Mouse (Mus musculus) MEL (cell line): ENCODE data around the gene Gm26727. TPM values are rescaled to one million over a fixed set of nuclear protein-coding genes. Genes with fewer than 3 reads are reported as not detected.
"Not testable (repeated sequence)": the region's sequence is repeated elsewhere in the genome, so short reads cannot be mapped to it uniquely, and the experiment has no call there.

Source experiments
- DNase-seq: peaks from one replicate; pipeline ENCODE4 v3.0.0; 2011; ENCODE audit warnings: low read depth, low spot score
- H3K27ac ChIP-seq: 2 replicates; pipeline ENCODE4 v1.5.1; 2012; ENCODE audit warnings: low read depth, mild to moderate bottlenecking, control low read depth, low read length, moderate library complexity; ENCODE audit not compliant: control insufficient read depth
- H3K27me3 ChIP-seq, 2 experiments: fragments of 150-350 bp in 1 of 2; sonication (generic) in 1 of 2; 2 replicates each; pipeline ENCODE4 v1.6.1; 2012; ENCODE audit warnings: low read length in 2 of 2, mild to moderate bottlenecking in 2 of 2, improper control_type of control experiment in 1 of 2, moderate library complexity in 1 of 2; ENCODE audit not compliant: insufficient read depth in 2 of 2, control insufficient read depth in 1 of 2
- H3K36me3 ChIP-seq, 2 experiments: 2 replicates each; pipeline ENCODE4 v1.6.1; 2012 to 2014; ENCODE audit warnings: low read length in 2 of 2, improper control_type of control experiment in 1 of 2, inconsistent platforms in 1 of 2, mild to moderate bottlenecking in 1 of 2; ENCODE audit not compliant: insufficient read depth in 2 of 2, control insufficient read depth in 1 of 2
- H3K4me1 ChIP-seq, 2 experiments: fragments of 150-350 bp in 1 of 2; sonication (generic) in 1 of 2; 2 replicates each; pipeline ENCODE4 v1.6.1; 2012; ENCODE audit warnings: low read length in 2 of 2, improper control_type of control experiment in 1 of 2, mild to moderate bottlenecking in 1 of 2; ENCODE audit not compliant: insufficient read depth in 2 of 2, control insufficient read depth in 1 of 2
- H3K4me3 ChIP-seq, 2 experiments: fragments of 150-350 bp in 1 of 2; sonication (generic) in 1 of 2; 2 replicates each; pipeline ENCODE4 v1.5.1; 2012; ENCODE audit warnings: low read depth in 2 of 2, low read length in 2 of 2, mild to moderate bottlenecking in 2 of 2, moderate library complexity in 2 of 2, control low read depth in 1 of 2, improper control_type of control experiment in 1 of 2; ENCODE audit not compliant: control insufficient read depth in 1 of 2, insufficient read depth in 1 of 2
- H3K79me2 ChIP-seq: 2 replicates; pipeline ENCODE4 v1.6.1; 2012; ENCODE audit warnings: mild to moderate bottlenecking, low read length, moderate library complexity; ENCODE audit not compliant: control insufficient read depth, poor library complexity, insufficient read depth
- H3K9ac ChIP-seq: 2 replicates; pipeline ENCODE4 v1.6.1; 2012; ENCODE audit warnings: low read depth, mild to moderate bottlenecking, control low read depth, low read length, moderate library complexity; ENCODE audit not compliant: control insufficient read depth, poor library complexity, severe bottlenecking
- H3K9me3 ChIP-seq: fragments of 150-350 bp; sonication (generic); replicated peaks from 2 replicates; pipeline ENCODE4 v1.6.1; 2012; ENCODE audit warnings: mild to moderate bottlenecking, low read length, improper control_type of control experiment, moderate library complexity; ENCODE audit not compliant: insufficient read depth
- BHLHE40 ChIP-seq: IDR thresholded peaks from 2 replicates; pipeline ENCODE4 v1.6.1; 2012; ENCODE audit warnings: low read depth, mild to moderate bottlenecking, inconsistent platforms, low read length, improper control_type of control experiment, borderline replicate concordance
- CHD1 ChIP-seq: IDR thresholded peaks from 2 replicates; pipeline ENCODE4 v1.6.1; 2012; ENCODE audit warnings: low read depth, mild to moderate bottlenecking, inconsistent platforms, low read length, improper control_type of control experiment
- CTCF ChIP-seq, 3 experiments: IDR thresholded peaks in 2 of 3; conservative IDR thresholded peaks in 1 of 3; 2 replicates each; pipeline ENCODE4 v1.5.1; 2011 to 2012; ENCODE audit warnings: low read length in 3 of 3, low read depth in 2 of 3, mild to moderate bottlenecking in 2 of 3, improper control_type of control experiment in 1 of 3, inconsistent platforms in 1 of 3, mixed read lengths in 1 of 3, moderate library complexity in 1 of 3; ENCODE audit not compliant: control insufficient read depth in 1 of 3, insufficient read depth in 1 of 3, poor library complexity in 1 of 3, severe bottlenecking in 1 of 3
- E2F4 ChIP-seq: IDR thresholded peaks from 2 replicates; pipeline ENCODE4 v1.6.1; 2011; ENCODE audit warnings: low read depth, low read length, improper control_type of control experiment, borderline replicate concordance
- ELF1 ChIP-seq: IDR thresholded peaks from 2 replicates; pipeline ENCODE4 v1.6.1; 2014; ENCODE audit warnings: low read depth, mild to moderate bottlenecking, inconsistent platforms, low read length, improper control_type of control experiment, moderate library complexity
- GABPA ChIP-seq: IDR thresholded peaks from 2 replicates; pipeline ENCODE4 v1.6.1; 2012; ENCODE audit warnings: low read depth, mild to moderate bottlenecking, inconsistent platforms, low read length, improper control_type of control experiment, moderate library complexity
- JUND ChIP-seq: IDR thresholded peaks from 2 replicates; pipeline ENCODE4 v1.6.1; 2011; ENCODE audit warnings: low read depth, mild to moderate bottlenecking, improper control_type of control experiment, low read length
- KAT2A ChIP-seq: conservative IDR thresholded peaks from 2 replicates; pipeline ENCODE4 v1.6.1; 2012; ENCODE audit warnings: low read depth, low read length, improper control_type of control experiment, inconsistent platforms
- MAFK ChIP-seq: IDR thresholded peaks from 2 replicates; pipeline ENCODE4 v1.6.1; 2011; ENCODE audit warnings: low read depth, mild to moderate bottlenecking, low read length, improper control_type of control experiment, borderline replicate concordance
- MAX ChIP-seq: IDR thresholded peaks from 2 replicates; pipeline ENCODE4 v1.6.1; 2011; ENCODE audit warnings: low read length, improper control_type of control experiment
- MAZ ChIP-seq: IDR thresholded peaks from 2 replicates; pipeline ENCODE4 v1.6.1; 2012; ENCODE audit warnings: low read depth, mild to moderate bottlenecking, inconsistent platforms, low read length, improper control_type of control experiment
- MEF2A ChIP-seq: IDR thresholded peaks from 2 replicates; pipeline ENCODE4 v1.6.1; 2014; ENCODE audit warnings: low read depth, mild to moderate bottlenecking, inconsistent platforms, low read length, improper control_type of control experiment; ENCODE audit not compliant: poor library complexity, insufficient replicate concordance, severe bottlenecking; ENCODE audit errors: extremely low read depth
- MYB ChIP-seq: IDR thresholded peaks from 2 replicates; pipeline ENCODE4 v1.6.1; 2011; ENCODE audit warnings: mild to moderate bottlenecking, low read depth, low read length, improper control_type of control experiment
- NELFE ChIP-seq: IDR thresholded peaks from 2 replicates; pipeline ENCODE4 v1.6.1; 2011; ENCODE audit warnings: low read depth, low read length, improper control_type of control experiment
- POLR2A ChIP-seq, 2 experiments: IDR thresholded peaks; 2 replicates each; pipeline ENCODE4 v1.6.1; 2011 to 2012; ENCODE audit warnings: low read length in 2 of 2, mild to moderate bottlenecking in 2 of 2, control low read depth in 1 of 2, improper control_type of control experiment in 1 of 2, low read depth in 1 of 2, moderate library complexity in 1 of 2; ENCODE audit not compliant: control insufficient read depth in 1 of 2, insufficient read depth in 1 of 2, poor library complexity in 1 of 2
- POLR2AphosphoS2 ChIP-seq: IDR thresholded peaks from 2 replicates; pipeline ENCODE4 v1.6.1; 2011; ENCODE audit warnings: low read length, improper control_type of control experiment
- POLR2AphosphoS5 ChIP-seq: IDR thresholded peaks from 2 replicates; pipeline ENCODE4 v1.6.1; 2012; ENCODE audit warnings: low read depth, borderline replicate concordance, mild to moderate bottlenecking, inconsistent platforms, low read length, moderate library complexity, mixed read lengths
- RAD21 ChIP-seq: IDR thresholded peaks from 2 replicates; pipeline ENCODE4 v1.6.1; 2011; ENCODE audit warnings: mild to moderate bottlenecking, low read depth, low read length, improper control_type of control experiment
- RCOR1 ChIP-seq: IDR thresholded peaks from 2 replicates; pipeline ENCODE4 v1.6.1; 2012; ENCODE audit warnings: low read depth, mild to moderate bottlenecking, inconsistent platforms, low read length, improper control_type of control experiment
- SIN3A ChIP-seq: IDR thresholded peaks from 2 replicates; pipeline ENCODE4 v1.6.1; 2012; ENCODE audit warnings: low read length, improper control_type of control experiment, inconsistent platforms
- SMC3 ChIP-seq: IDR thresholded peaks from 2 replicates; pipeline ENCODE4 v1.6.1; 2011; ENCODE audit warnings: low read depth, low read length, improper control_type of control experiment
- TBP ChIP-seq: IDR thresholded peaks from 2 replicates; pipeline ENCODE4 v1.8.0; 2011; ENCODE audit warnings: low read depth, low read length, improper control_type of control experiment
- UBTF ChIP-seq: IDR thresholded peaks from 2 replicates; pipeline ENCODE4 v1.6.1; 2012; ENCODE audit warnings: low read depth, mild to moderate bottlenecking, inconsistent platforms, low read length, improper control_type of control experiment, moderate library complexity, borderline replicate concordance; ENCODE audit not compliant: insufficient read depth
- ZC3H11A ChIP-seq: IDR thresholded peaks from 2 replicates; pipeline ENCODE4 v1.6.1; 2012; ENCODE audit warnings: low read depth, mild to moderate bottlenecking, inconsistent platforms, low read length, improper control_type of control experiment
- ZMIZ1 ChIP-seq: IDR thresholded peaks from 2 replicates; pipeline ENCODE4 v1.6.1; 2012; ENCODE audit warnings: low read depth, mild to moderate bottlenecking, inconsistent platforms, low read length, improper control_type of control experiment, moderate library complexity
- polyA plus RNA-seq, 2 experiments: library from polyadenylated mRNA; stranded (reverse) in 1 of 2; unstranded in 1 of 2; fragments of >175 nt in 1 of 2; fragments of >200 nt in 1 of 2; gene quantifications; 2 replicates each; pipeline versions ENCODE4 v1.2.1 to v1.2.4; 2012; ENCODE audit warnings: low replicate concordance in 2 of 2, low read depth in 1 of 2; ENCODE audit not compliant: insufficient read length in 2 of 2, insufficient read depth in 1 of 2, missing spikeins in 1 of 2
- total RNA-seq: library from RNA; depleted of rRNA; stranded (reverse); fragments of 300-350 nt; gene quantifications from 2 replicates; pipeline ENCODE4 v1.2.3, GENCODE M21; 2012

The Gm26727 gene
- total and polyA plus RNA-seq, 3 experiments, result not detected

- no peaks in the 10 kb centered on the region for H3K9me3 ChIP-seq
- H3K79me2 ChIP-seq, result no peaks in the 10 kb centered on the region
- no peaks in the 10 kb centered on the region for H3K36me3 ChIP-seq
- peak; percentile 54 for DNase-seq
- no peak overlapping the region for H3K27ac ChIP-seq
- peak; percentile 16 to 52 (median 28); a peak in 4 of 6 replicates for TF ChIP-seq CTCF (IDR thresholded peaks at IDR 0.05 in 2 of 3, conservative IDR thresholded peaks at IDR 0.05 in 1 of 3; ENCODE audit: control insufficient read depth in 1 of 3, insufficient read depth in 1 of 3, low read depth in 2 of 3, low read length in 3 of 3, poor library complexity in 1 of 3, severe bottlenecking in 1 of 3)
- peak; percentile 52 for TF ChIP-seq SMC3
- no peak for TF ChIP-seq BHLHE40
- TF ChIP-seq POLR2AphosphoS2, result no peak
- TF ChIP-seq TBP, result no peak
- no peak for TF ChIP-seq E2F4
- TF ChIP-seq RCOR1, result no peak
- no peak for TF ChIP-seq ZMIZ1
- no peak for TF ChIP-seq MYB
- no peak for TF ChIP-seq POLR2A (IDR thresholded peaks at IDR 0.05; ENCODE audit: control insufficient read depth in 1 of 2, insufficient read depth in 1 of 2, low read depth in 1 of 2, low read length in 2 of 2, poor library complexity in 1 of 2)
- no peak for TF ChIP-seq KAT2A
- TF ChIP-seq UBTF, result no peak
- TF ChIP-seq NELFE, result no peak
- TF ChIP-seq GABPA, result no peak
- no peak for TF ChIP-seq SIN3A
- TF ChIP-seq MEF2A, result no peak
- no peak for TF ChIP-seq ZC3H11A
- peak; percentile 16 for TF ChIP-seq RAD21
- TF ChIP-seq JUND, result no peak
- no peak for TF ChIP-seq MAFK
- no peak for TF ChIP-seq CHD1
- no peak for TF ChIP-seq POLR2AphosphoS5
- TF ChIP-seq MAX, result no peak
- TF ChIP-seq ELF1, result no peak
- no peak for TF ChIP-seq MAZ
- TF ChIP-seq, all 39 proteins: peak for 3
- H3K9ac ChIP-seq, result no peak overlapping the region
- H3K4me1 ChIP-seq, result no peaks in the 10 kb centered on the region
- H3K27me3 ChIP-seq, result no peaks in the 10 kb centered on the region
- H3K4me3 ChIP-seq, result no peak overlapping the region
These were observed 44.8 kb upstream of the Gm26727 start for GRCm38 (mm10) chr2:67477753-67478152.

- DNase-seq, H3K4me3 ChIP-seq, H3K4me1 ChIP-seq, H3K79me2 ChIP-seq, H3K36me3 ChIP-seq, H3K9me3 ChIP-seq, H3K27ac ChIP-seq, H3K27me3 ChIP-seq, H3K9ac ChIP-seq: not testable (repeated sequence)
These were observed 37.0 kb upstream of the Gm26727 start for GRCm38 (mm10) chr2:67470030-67470429.
